Mouse (Mus musculus) limb, embryonic 13.5 days (tissue): ENCODE measurements at regions not wholly inside any gene's neighbourhood (a gene's known extent, or its start where the extent isn't known, plus 50 kb on each side); places are given as distances from the start of the nearest gene placed in this dataset.

ENCODE experiments used
- ATAC-seq: fragments of 200-750 bp; cut with Nextera tagmentation; 2 replicates; pipeline ENCODE4 v1.8.0; 2017; ENCODE audit warnings: low read depth, moderate number of reproducible peaks, moderate TSS enrichment; ENCODE audit not compliant: low FRiP score
- H3K27ac ChIP-seq: fragments of 300-500 bp; sonication (generic); 2 replicates; pipeline ENCODE4 v1.5.1; 2015; ENCODE audit warnings: inconsistent platforms, mild to moderate bottlenecking, moderate library complexity
- H3K27me3 ChIP-seq: fragments of 300-500 bp; sonication (generic); 2 replicates; pipeline ENCODE4 v1.6.1; 2015; ENCODE audit warnings: mild to moderate bottlenecking, inconsistent platforms
- H3K36me3 ChIP-seq: fragments of 300-500 bp; sonication (generic); 2 replicates; pipeline ENCODE4 v1.6.1; 2015; ENCODE audit warnings: inconsistent platforms, mild to moderate bottlenecking, moderate library complexity
- H3K4me1 ChIP-seq: fragments of 300-500 bp; sonication (generic); 2 replicates; pipeline ENCODE4 v1.6.1; 2015; ENCODE audit warnings: inconsistent platforms
- H3K4me2 ChIP-seq: fragments of 300-500 bp; sonication (generic); replicated peaks from 2 replicates; pipeline ENCODE4 v1.6.1; 2015; ENCODE audit warnings: inconsistent platforms, mild to moderate bottlenecking, moderate library complexity
- H3K4me3 ChIP-seq: fragments of 300-500 bp; sonication (generic); 2 replicates; pipeline ENCODE4 v1.5.1; 2015; ENCODE audit warnings: moderate library complexity, mild to moderate bottlenecking, inconsistent platforms
- H3K9ac ChIP-seq: fragments of 300-500 bp; sonication (generic); 2 replicates; pipeline ENCODE4 v1.6.1; 2015; ENCODE audit warnings: mild to moderate bottlenecking, inconsistent platforms
- H3K9me3 ChIP-seq: fragments of 300-500 bp; sonication (generic); 2 replicates; pipeline ENCODE4 v1.6.1; 2016; ENCODE audit warnings: inconsistent platforms
- WGBS: fragments of 180-500 bp; shearing (Covaris S2); methylation state at CpG from one replicate; pipeline ENCODE4 v1.1.7; 2015; 5-methylcytosine and 5-hydroxymethylcytosine counted together

DNA sequence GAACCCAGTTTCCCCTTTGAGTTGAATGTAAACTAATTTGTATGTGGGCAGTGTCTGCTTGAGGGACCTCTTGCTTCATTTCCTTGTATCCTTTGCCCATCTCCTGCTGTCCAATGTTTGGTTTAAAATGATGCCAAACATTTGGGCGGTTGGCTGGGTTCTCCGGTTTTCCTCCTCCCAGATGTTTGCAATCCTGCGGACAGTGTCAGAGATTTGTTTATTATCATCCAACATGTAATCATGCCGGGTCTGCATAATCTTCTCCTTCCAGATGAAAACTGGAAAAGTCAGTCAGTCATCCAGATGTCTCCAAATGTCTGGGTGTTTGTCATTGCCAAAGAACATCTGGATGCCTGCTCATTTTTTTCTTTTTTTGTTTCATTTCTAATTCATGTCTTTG, 323.0 kb downstream of the Lmx1a start:
- H3K9ac ChIP-seq: no peak overlapping the region
- H3K4me1 ChIP-seq: no peaks in the 10 kb centered on the region
- H3K27ac ChIP-seq: no peak overlapping the region
- no peak for ATAC-seq
- WGBS: 83% methylated on average over 4 of the region's 4 CpGs
- H3K4me3 ChIP-seq: no peak overlapping the region
- H3K9me3 ChIP-seq: no peaks in the 10 kb centered on the region
- no peaks in the 10 kb centered on the region for H3K27me3 ChIP-seq
- no peak overlapping the region for H3K4me2 ChIP-seq
- no peaks in the 10 kb centered on the region for H3K36me3 ChIP-seq

DNA sequence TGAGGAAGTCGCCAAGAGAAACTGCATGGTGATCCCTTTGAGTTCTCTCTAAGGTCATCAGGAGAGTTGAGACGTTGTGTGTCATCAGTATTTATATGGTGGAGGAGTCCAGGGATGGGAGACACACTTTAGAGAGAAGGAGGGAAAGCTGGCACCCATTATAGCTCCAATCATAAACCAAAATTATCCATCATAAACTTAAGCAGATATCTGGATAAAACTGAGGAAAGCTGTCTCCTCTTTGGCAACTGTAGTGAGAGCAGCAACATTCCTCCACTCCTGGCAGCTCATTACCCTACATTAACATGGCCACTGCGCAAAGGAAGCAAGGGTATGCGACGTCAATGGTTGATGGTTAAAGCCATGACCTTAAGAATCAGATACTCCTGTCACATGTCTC, 323.6 kb downstream of the Lmx1a start:
- Histone ChIP-seq H3K9me3 (no peaks in the 10 kb centered on the region), H3K9ac (no peak overlapping the region), H3K4me3 (no peak overlapping the region), H3K4me1 (no peaks in the 10 kb centered on the region), H3K4me2 (no peak overlapping the region), H3K36me3 (no peaks in the 10 kb centered on the region), H3K27ac (no peak overlapping the region), H3K27me3 (no peaks in the 10 kb centered on the region)
- ATAC-seq: no peak
- WGBS: 74% methylated on average over 5 of the region's 5 CpGs

DNA sequence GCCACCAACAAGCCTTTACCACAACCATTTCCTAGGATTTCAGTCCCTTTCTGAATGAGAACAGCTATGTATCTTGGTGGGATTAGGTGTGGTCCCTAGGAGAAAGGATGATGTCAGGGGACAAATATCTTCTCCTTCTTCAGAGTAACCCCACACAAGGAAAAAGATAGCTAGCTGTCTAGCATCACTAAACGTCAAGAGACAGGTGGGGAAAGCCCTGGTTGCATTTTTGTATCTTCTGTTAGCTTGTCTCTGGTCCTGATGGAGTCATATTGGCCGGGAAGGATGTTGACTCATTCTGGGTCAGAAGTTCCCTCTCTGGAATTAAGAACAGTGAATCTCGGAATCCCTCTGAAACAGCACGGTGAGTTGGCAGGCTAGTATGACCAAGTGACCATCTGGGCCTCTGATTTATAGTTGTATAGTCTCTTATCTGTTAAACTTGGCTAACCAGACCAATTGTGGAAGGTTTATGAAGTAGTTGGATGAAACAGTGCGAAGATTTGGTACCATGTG, 327.4 kb downstream of the Lmx1a start:
- H3K36me3 ChIP-seq: no peaks in the 10 kb centered on the region
- 84% methylated on average over 5 of the region's 5 CpGs for WGBS
- H3K27ac ChIP-seq: no peak overlapping the region
- no peaks in the 10 kb centered on the region for H3K9me3 ChIP-seq
- H3K4me2 ChIP-seq: no peak overlapping the region
- no peak overlapping the region for H3K4me3 ChIP-seq
- ATAC-seq: no peak
- no peak overlapping the region for H3K9ac ChIP-seq
- H3K4me1 ChIP-seq: no peaks in the 10 kb centered on the region
- no peaks in the 10 kb centered on the region for H3K27me3 ChIP-seq

DNA sequence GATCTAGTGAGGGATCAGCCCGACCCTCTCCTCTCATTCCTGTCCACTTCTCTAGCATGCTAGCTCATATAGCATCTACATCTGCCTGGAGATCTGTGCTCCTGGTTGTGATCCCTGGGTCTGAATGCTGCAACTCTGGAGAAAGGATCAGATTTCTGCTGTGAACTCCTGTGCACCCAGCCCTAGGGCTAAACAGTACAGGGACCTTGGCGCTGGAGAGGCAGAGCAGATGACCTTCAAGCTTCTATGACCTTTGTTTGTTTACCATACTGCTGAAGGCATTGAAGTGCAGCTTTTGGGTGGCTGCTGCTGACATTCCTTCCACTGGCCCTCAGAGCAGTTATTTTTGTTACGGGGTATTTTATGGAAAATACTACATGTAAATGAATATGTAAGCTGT, 337.4 kb downstream of the Lmx1a start:
- Histone ChIP-seq H3K4me1 (no peaks in the 10 kb centered on the region), H3K9ac (no peak overlapping the region), H3K4me3 (no peak overlapping the region), H3K27ac (no peak overlapping the region), H3K9me3 (no peaks in the 10 kb centered on the region), H3K36me3 (no peaks in the 10 kb centered on the region), H3K4me2 (no peak overlapping the region), H3K27me3 (no peaks in the 10 kb centered on the region)
- no peak for ATAC-seq
- 54% methylated on average over 3 of the region's 3 CpGs for WGBS

DNA sequence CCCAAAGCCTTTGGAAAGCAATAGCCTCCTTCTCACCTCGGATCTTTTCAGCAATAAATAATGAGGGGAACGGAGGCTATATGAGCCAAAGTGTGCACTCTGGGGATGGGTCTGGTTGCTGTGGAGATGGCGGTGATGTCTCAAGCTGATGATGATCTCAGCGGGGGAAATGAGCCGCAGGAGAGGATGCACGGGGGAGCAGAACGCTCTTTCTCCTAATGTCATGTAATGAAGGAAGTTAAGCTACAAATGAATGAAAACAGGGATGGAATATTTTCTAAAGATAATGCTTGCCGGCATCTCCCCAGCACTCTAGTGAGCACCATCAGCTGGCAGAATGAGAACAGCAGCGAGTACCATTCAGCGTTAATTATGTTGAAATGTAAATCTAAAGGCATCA, 355.7 kb downstream of the Lmx1a start:
- Histone ChIP-seq H3K36me3 (no peaks in the 10 kb centered on the region), H3K9ac (no peak overlapping the region), H3K4me1 (no peaks in the 10 kb centered on the region), H3K4me3 (no peak overlapping the region), H3K27ac (no peak overlapping the region), H3K9me3 (no peaks in the 10 kb centered on the region), H3K27me3 (no peaks in the 10 kb centered on the region), H3K4me2 (no peak overlapping the region)
- whole genome bisulfite sequencing: 75% methylated on average over 10 of the region's 10 CpGs
- ATAC-seq: no peak

DNA sequence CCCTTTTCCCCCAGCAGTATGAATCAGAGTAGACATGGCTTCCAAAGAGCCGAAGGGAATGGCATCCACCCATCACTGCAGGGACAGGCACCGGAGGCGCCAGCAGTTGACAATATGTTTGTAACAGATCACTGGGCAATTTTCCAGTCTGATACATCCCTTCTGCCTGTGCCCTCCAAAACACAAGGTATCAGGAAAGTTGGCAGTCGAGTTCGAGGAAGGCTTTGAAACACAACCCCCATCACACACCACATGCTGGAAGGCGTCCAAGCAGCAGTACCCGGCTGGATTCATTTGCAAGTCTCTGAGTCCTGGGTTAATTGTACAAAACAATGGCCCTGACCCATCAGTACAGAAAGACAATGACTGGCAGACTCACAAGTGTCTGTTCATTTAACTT, 357.3 kb downstream of the Lmx1a start:
- no peak overlapping the region for H3K27ac ChIP-seq
- no peak for ATAC-seq
- no peaks in the 10 kb centered on the region for H3K9me3 ChIP-seq
- no peaks in the 10 kb centered on the region for H3K4me1 ChIP-seq
- H3K4me2 ChIP-seq: no peak overlapping the region
- H3K27me3 ChIP-seq: no peaks in the 10 kb centered on the region
- H3K36me3 ChIP-seq: no peaks in the 10 kb centered on the region
- H3K4me3 ChIP-seq: no peak overlapping the region
- WGBS: 70% methylated on average over 7 of the region's 7 CpGs
- no peak overlapping the region for H3K9ac ChIP-seq

DNA sequence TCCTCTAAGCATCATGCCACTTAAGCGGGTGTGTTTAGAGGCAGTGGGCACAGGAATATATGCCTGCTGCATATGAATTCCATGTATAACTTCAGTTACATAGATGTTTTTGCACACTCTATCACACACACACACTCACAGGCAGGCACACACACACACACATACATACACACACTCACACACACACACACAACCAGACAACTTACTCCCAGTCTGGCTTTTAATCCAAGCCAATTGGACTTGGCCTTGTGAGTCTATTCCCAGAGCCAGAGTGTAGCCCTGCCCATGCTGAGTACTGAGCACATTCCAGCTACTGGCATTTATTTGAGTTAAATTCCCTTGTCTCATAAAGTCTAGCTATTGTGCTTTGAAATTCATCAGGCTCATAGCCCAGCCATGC, 357.7 kb downstream of the Lmx1a start:
- 88% methylated on average over 1 of the region's 1 CpGs for WGBS
- peak; percentile 48 for ATAC-seq

DNA sequence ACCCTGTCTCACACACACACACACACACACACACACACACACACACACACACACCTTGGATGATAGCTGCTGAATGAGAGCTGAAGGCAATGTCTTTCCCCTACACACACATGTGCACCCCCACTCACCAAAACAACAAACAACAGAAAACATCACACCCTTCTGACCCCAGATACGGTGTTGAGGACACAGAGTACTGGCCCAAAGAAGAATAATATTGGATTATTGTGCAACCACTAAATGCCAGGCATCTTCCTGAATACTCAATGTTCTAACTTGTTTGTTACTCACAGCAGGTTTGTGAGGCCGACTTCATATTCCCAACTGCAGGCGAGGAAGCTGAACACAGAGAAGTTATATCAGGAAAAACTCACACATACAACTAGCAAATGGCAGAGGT, 360.9 kb downstream of the Lmx1a start:
- ATAC-seq: no peak
- H3K4me3 ChIP-seq: no peak overlapping the region
- H3K4me1 ChIP-seq: no peaks in the 10 kb centered on the region
- peaks cover 3% of the 10 kb centered on the region; the same call in 1 of the 2 replicates for H3K27me3 ChIP-seq
- no peaks in the 10 kb centered on the region for H3K9me3 ChIP-seq
- WGBS: 89% methylated on average over 3 of the region's 3 CpGs
- no peaks in the 10 kb centered on the region for H3K36me3 ChIP-seq
- no peak overlapping the region for H3K9ac ChIP-seq
- H3K4me2 ChIP-seq: no peak overlapping the region
- H3K27ac ChIP-seq: no peak overlapping the region

More for the DNA sequence above, 357.7 kb downstream of the Lmx1a start:
- Histone ChIP-seq H3K27ac (no peak overlapping the region), H3K4me2 (no peak overlapping the region), H3K4me1 (no peaks in the 10 kb centered on the region), H3K9ac (no peak overlapping the region), H3K9me3 (no peaks in the 10 kb centered on the region), H3K36me3 (no peaks in the 10 kb centered on the region), H3K4me3 (no peak overlapping the region), H3K27me3 (no peaks in the 10 kb centered on the region)

DNA sequence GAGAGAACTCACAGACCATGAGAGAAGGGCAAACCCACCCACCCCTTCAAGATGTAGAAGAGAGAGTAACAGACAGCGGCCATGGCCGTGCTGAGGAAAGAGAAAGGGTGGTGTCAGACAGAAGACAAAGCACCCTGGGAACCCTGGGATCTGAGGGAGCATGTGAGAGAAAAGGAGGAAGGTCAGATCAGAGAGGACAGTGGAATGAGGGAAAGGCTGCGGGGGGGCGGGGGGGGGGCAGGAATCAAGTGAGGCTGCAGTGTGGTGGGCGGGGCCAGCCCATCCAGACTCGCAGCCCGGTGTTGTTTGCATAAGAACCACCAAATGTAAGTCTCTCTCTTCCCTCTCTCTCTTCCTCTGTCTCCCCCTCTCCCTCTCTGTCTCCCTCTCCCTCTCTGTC, 367.4 kb downstream of the Lmx1a start:
- no peak overlapping the region for H3K9ac ChIP-seq
- H3K27ac ChIP-seq: no peak overlapping the region
- no peaks in the 10 kb centered on the region for H3K9me3 ChIP-seq
- H3K36me3 ChIP-seq: no peaks in the 10 kb centered on the region
- peaks cover 3% of the 10 kb centered on the region; the same call in 1 of the 2 replicates for H3K27me3 ChIP-seq
- H3K4me1 ChIP-seq: no peaks in the 10 kb centered on the region
- H3K4me3 ChIP-seq: no peak overlapping the region
- no peak for ATAC-seq
- H3K4me2 ChIP-seq: peak overlapping the region; percentile 27; the same call in 1 of the 2 replicates
- 4% methylated on average over 6 of the region's 7 CpGs for WGBS

DNA sequence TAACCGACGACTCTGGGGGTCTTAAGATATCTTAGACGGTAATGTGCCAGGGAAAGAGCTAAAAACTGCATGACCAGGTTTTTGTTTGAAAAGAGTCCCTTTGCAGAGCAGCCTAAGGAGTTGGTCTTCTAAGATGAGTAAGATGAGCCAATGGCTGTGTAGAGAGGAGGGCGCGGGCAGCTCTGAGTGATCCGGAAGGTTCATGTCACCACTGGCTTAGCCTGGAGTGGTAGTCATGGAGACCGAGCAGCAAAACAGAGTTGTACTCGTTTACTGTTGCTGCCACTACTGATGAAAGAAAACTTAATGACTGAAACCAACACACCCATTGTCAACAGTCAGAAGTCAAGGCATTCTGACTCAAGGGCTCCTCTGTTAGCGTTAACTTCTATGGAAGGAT, 368.4 kb downstream of the Lmx1a start:
- Histone ChIP-seq H3K27ac (no peak overlapping the region), H3K36me3 (no peaks in the 10 kb centered on the region), H3K9me3 (no peaks in the 10 kb centered on the region), H3K4me3 (no peak overlapping the region), H3K4me1 (no peaks in the 10 kb centered on the region), H3K9ac (no peak overlapping the region), H3K4me2 (no peak overlapping the region), H3K27me3 (peaks cover 3% of the 10 kb centered on the region; the same call in 1 of the 2 replicates)
- 77% methylated on average over 9 of the region's 9 CpGs for WGBS
- ATAC-seq: no peak

DNA sequence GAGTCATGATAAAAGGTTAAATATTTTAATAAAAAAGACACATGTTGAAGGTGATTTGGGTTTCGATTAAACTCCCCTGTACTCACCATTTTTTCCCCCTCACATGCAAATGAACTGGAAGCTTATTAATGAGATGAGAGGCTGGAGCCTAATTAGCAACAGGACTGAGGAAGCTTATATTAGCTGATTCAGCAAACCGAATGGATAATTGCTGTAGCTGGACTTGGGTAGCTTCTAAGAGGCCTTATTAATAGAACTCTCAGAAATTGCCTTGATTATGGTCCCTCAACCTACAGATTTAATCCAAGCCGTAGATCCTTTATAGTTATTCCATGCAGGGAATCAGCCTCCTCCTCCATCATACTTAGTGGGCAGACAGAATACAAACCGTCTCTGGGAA, 369.7 kb downstream of the Lmx1a start:
- no peak for ATAC-seq
- Histone ChIP-seq H3K4me3 (no peak overlapping the region), H3K27me3 (no peaks in the 10 kb centered on the region), H3K9ac (no peak overlapping the region), H3K36me3 (no peaks in the 10 kb centered on the region), H3K27ac (no peak overlapping the region), H3K4me2 (no peak overlapping the region), H3K9me3 (no peaks in the 10 kb centered on the region), H3K4me1 (no peaks in the 10 kb centered on the region)
- 59% methylated on average over 4 of the region's 4 CpGs for WGBS

DNA sequence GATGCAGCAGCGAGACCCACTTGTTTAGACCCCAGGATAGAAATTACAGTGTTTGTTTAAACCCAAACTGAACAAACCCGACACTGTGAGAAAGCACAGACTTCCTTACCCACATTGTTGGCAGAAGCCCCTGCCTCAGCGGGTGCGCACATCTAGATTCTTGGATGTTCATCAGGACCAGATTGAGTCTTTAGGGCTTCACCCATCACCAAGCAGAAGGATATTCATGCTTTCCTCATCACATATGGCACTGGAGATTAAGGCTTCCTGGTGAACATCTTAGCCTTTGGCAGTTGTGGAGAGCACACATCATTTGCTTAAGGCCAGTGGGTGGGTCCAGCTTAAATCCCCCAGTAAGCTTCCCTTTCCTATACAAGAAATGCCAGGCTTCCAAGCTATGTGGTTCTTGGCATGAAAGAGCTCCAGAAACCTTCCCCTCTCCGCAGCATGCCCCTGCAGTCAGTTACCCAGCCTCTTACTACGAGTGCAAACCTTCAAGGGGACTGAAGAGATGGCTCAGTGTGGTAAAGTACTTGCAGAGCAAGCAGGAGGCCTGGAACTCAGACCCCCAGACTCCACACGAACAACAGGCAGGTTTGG, 367.9 kb downstream of the Pbx1 start:
- H3K36me3 ChIP-seq: no peaks in the 10 kb centered on the region
- H3K9ac ChIP-seq: no peak overlapping the region
- no peak overlapping the region for H3K27ac ChIP-seq
- ATAC-seq: no peak
- H3K27me3 ChIP-seq: no peaks in the 10 kb centered on the region
- H3K4me3 ChIP-seq: no peak overlapping the region
- no peaks in the 10 kb centered on the region for H3K9me3 ChIP-seq
- H3K4me1 ChIP-seq: no peaks in the 10 kb centered on the region
- H3K4me2 ChIP-seq: no peak overlapping the region
- 82% methylated on average over 7 of the region's 7 CpGs for WGBS

DNA sequence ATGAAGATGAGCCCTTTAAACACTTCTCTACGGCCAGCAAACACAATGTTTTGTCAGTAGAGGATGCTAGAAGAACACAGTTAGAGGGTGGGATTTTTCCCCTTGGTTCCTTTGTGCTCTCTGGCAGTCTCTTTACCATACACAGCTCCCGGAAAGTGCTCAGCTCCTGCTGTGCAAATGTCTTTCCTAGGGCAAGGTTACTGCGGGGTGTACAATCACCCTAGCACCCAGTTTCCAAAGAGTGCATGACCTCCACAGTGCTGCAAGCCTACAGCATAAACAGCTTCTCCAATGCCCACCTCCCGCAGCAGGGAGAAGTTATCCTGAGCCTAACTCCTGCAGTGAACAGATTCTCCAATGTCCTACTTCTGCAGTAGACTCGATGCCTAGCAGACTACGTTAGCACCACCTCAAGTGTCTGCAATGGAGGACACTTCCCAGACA, 366.4 kb downstream of the Pbx1 start:
- 60% methylated on average over 6 of the region's 6 CpGs for WGBS

More for the DNA sequence above, 366.4 kb downstream of the Pbx1 start:
- Histone ChIP-seq H3K4me3 (no peak overlapping the region), H3K27ac (no peak overlapping the region), H3K36me3 (no peaks in the 10 kb centered on the region), H3K4me1 (no peaks in the 10 kb centered on the region), H3K4me2 (no peak overlapping the region), H3K9me3 (no peaks in the 10 kb centered on the region), H3K9ac (no peak overlapping the region), H3K27me3 (no peaks in the 10 kb centered on the region)
- ATAC-seq: no peak
